Mouse (Mus musculus) common myeloid progenitor, adult 5-6 weeks (primary cell): ENCODE measurements around the gene Ttc28. TPM values are rescaled to one million over a fixed set of nuclear protein-coding genes. Genes with fewer than 3 reads are reported as not detected.

Source experiments
- ATAC-seq: replicated peaks from 2 replicates; pipeline ENCODE4 v1.8.0; 2016; ENCODE audit warnings: low read depth, mild to moderate bottlenecking, moderate TSS enrichment, inconsistent platforms; ENCODE audit not compliant: poor library complexity, severe bottlenecking
- total RNA-seq: library from RNA; stranded (forward); fragments of 200-1000, 187-1606 nt; gene quantifications from 2 replicates; pipeline ENCODE4 v1.2.3, GENCODE M21; 2017

Gene Ttc28
- total RNA-seq, 1 experiment from 2014 or later: 2.9 TPM

DNA sequence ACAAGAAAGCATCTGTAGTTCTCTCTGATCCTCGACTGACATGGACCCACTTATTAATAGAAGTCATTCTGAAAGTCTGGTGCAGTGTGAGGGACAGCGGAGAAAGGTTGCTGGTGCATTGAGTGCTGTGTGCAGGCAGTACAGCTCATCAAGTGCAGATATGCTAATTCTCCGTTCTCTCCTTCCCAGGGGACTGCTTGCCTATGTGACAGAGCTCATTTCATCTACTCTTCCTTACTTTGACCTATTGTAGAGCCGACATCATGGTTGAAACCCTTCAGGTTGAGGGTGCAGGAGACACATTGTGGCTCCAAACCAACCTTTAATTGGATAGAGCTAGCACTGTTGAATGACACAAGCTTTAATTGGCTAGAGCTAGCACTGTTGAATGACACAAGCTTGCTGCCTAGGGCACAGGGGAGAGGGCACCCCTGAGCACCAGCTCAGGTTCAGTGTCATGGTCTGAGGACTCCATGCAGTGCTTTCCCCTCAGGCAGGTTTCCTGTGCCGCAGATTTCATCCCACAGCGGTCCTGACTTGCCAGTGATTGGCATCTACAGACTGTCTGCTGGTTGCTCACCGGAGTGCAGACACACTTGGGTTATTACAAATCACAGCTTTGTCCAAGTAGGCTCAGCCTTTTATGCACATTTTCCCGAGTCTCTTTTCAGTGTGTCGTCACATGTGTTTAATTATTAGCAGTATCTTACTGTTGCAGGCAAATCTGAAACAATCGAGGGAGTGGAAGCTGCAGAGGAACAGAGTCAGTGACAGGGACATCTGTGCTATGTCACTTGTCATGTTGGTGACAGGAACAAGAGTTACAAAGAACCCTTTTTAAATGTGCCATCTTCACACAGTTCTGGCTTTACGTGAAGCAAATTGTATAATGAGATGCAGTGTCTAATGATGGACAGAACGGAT, 69.1 kb downstream of the Ttc28 start:
- ATAC-seq: no peak

DNA sequence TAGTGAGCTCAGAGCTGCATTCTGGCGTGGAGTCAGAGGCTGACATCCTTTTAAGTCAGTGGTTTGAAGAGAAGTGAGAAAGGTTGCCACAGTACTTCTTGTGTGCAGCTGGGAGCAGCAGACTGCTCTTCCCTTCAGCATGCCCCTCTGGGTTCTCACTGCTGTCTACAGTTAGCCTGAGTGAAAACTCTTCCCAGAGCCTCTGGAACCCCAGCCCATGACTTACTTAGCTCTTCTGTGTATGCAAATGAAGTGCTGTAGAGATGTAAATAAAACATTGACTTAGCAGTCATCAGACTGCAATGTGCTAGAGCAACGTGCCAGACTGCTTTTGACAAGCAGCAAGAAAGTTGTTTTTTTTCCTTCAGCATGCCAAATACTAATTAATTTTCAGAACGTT, 70.2 kb downstream of the Ttc28 start:
- ATAC-seq: no peak

DNA sequence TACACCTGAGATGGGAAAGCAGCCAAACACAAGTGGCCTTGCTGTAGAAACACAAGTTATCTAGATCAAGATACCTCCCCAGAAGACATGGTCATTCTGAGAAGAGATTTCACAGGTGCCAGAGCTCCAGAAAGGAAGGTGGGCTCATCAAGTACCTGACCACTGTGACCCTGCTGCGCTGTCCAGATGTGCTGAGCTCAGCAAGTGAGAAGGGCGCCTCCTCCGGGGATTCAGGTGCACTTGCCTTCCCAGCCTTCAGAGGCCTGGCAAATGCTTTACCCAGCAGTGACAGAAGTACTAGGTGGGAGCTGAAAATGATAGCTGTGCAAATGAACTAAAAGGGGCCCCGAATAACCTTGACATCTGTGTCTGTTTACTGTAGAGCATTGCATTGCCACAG, 78.6 kb downstream of the Ttc28 start:
- ATAC-seq: no peak

DNA sequence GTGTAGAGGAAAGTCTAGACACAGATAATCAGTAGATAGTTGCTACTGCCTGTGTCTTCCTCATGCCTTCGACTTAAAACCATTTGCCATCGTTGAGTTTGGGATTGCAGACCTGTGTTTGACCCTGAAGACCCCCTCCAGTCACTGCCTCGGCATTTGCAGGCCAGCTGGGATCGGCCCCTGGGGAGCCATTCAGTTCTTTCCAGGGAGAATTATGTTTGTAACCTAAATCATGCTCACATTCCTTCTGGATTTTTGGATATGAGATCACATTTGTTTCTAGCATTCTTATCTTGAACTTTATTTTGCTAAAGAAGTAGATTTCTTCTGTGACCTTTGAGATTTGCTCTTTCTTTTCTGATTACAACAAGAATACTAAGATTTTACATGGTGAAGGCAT, 80.5 kb downstream of the Ttc28 start:
- ATAC-seq: no peak

DNA sequence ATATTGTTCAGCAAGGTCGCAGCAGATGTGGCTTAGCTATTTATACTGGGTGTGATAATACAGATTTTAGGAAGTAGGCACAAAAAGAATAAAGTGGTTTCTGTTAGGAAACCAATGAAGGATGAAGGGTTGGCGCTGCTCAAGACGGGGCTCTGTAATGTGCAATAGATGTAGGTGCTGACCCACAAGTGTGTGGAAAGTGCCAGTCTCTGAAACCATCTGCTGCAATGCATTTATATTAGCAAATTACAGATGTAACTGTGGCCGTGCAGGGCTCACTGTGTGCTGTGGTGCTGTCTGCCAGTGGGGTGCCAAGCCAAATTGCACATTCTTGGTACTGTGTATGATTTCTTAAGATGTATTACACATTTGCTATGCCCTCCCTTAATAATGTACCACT, 81.3 kb downstream of the Ttc28 start:
- ATAC-seq: no peak

DNA sequence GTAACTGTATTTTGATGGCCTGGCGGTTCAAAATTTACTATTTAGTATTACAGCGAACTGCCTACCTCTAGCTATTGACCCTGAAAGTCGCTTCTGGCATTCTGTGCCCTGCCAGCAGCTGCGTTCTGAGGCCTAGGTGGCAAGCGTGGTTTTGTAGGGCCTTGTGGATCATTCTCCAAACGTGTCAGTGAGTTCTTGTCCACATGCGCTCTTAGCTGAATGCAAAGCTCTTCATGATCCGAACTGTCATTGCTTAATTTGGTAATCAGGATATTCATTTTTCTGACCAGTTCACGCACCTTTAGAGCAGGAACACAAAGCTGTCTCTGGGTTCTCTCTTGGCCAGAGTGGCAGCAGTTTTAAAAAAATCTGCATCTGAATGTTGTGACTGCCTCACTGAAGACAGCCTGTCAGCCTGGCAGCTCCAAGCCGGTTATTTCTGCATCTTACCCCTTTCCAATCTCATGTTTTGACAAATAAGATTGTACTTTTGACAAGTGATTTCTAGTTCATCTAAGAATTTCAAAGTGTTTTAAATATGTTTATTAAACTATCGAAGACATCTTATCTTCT, 88.0 kb downstream of the Ttc28 start:
- ATAC-seq: no peak

DNA sequence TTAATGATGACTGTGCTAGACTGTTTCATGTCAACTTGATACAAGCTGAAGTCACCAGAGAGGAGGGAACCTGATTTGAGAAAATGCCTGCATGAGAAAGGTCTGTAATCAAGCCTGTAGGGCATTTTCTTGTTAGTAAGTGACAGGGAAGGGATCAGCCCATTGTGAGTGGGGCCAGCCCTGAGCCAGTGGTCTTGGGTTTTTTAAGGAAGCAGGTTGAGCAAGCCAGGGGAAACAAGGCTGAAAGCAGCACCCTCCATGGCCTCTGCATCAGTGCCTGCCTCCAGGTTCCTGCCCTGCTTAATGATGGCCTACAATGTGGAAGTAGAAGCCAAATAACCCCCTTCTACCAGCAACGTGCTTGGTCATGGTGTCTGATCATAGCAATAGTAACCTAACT, 89.0 kb downstream of the Ttc28 start:
- ATAC-seq: no peak

DNA sequence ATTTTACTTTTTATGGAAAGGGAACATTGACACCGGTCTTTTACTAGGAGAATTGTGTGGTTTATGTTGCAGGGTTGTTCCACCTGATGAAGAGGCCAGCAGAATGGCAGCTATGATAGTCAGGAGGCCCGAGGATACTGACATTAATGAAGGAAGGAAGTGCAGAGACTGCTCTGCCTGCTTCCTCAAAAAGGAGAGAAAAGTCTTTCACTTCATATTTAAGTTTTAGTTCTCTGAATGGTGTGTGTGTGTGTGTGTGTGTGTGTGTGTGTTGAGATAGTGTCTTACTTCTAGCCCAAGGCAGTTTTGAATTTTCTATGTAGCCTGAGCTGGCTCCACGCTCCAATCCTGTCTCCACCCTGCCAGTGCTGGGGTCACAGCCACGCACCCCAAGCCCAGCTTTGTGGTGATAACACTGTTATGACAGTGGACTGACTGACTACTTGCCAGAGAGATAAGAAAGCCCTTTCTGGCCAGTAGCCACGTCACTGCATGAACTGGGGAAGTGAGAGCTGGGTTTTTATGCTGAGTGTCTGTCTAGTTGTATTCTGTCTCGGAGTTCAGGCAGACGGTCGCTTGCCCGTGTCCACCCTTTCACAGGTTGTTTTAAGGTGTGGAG, 90.7 kb downstream of the Ttc28 start:
- peak; percentile 88 for ATAC-seq

DNA sequence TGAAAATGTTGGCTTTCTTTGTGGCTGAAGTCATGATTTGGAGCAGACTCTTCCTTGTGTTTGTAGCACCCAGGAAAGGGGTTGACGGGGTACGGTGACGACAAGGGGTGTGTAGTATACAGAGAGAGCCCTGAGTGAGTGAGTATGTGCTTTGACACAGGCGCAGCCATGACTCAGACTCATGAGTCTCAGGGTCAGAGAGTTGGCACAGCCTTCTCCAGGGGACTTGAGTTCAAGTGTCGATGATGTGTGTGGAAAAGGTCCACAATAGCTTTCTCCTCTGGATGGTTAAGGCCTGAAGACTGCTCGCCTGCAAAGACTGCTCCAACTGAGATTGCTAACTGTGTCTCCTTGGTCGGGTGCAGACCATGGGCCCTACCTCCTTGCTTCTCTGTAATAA, 97.1 kb downstream of the Ttc28 start:
- ATAC-seq: no peak

DNA sequence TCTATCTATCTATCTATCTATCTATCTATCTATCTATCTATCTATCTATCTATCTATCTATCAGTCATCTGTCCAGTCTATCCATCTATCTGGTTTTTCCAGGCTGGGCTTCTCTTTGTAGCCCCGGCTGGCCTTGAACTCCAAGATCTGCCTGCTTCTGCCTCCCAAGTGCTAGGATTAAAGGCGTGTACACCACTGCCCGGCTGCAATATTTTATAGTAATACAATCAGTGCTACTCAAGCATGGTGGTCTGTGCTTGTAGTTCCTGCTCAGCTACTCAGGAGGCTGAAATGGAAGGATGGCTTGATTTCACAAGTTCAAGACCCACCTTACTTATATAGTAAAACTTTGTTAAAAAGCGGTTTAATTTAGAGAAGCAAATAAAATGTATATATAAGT, 98.2 kb downstream of the Ttc28 start:
- no peak for ATAC-seq

DNA sequence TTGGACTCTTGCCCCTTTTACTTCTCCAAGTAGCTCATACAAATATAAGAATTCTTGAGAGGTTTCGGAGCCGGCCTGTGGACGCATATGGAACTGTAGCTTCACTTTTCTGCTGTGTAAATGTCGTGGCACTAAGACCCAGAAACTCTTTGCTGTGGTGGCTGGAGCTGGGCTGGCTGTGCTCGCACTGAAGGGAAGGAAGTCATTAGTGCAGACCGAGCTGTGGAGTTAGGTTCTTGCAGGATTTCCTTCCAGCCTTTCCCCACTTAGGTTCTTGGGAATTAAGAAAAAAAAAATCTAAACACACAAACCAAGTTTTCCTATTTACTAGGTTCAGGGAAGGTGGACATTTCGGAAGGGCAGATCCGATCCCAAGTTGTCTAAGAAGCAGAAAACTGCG, 98.9 kb downstream of the Ttc28 start:
- ATAC-seq: peak; percentile 89

DNA sequence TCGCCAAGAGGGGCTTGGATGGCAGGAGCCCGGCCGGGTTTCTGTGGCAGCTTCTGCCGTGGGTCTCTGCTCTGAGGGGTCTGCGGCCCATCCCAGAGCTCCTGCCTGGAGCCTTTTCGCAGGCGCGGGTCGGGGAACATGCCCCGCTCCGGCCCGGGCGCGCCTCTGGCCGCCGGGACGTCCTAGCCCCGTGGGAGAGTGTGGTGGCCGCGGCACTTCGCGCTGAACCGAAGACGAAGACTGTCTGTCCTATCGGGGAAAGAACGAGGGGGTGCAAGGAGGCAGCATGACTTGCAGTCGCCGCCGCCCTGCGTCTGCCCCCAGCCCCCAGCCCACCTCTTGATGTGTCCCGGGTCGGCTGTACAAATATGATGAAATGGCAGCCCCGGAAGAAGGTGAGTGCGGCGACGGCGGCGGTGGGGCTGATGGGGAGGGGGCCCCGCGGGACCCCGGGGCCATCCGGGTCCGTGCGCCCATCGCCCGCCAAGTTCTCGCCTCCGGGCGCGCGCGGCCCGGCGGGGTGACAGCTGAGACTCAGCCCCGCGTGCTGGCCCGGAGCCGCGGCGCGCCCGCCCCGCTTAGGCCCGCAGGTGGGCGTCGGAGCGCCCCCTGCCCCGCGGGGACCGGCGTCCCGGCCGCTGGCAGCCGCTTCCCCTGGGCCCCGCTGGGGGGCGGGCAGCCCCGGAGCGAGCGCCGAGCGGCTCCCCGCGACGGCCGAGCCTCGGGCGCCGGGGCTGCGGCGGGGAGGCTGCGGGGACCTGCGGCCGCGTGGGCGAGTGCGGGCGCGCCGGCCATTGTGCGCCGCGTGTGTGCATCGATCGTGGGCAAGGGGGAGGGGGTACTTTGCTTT, 99.6 kb downstream of the Ttc28 start:
- ATAC-seq: peak; percentile 45

DNA sequence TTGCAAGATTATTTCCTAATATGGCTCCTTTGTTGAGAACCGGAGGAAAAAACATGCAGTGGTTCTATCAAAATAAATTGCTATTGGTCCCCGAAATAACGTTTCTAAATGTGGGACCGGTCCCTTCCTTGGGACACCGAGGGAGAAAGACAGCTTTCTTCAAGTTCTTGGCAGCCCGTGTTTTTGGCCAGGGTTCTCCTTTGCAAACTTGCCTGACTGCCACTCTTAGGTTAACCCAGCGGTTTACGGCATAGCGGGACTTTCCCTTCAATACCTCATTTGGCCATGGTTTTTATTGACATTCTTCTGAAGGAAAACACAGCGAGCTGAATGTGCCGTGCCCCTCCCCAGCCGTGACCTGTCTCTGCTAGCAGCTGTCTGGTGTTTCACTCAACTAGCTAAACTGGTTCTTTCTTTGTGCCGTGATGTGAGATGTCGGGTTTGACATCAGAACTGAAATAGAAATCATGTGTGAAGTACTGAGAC, 100.3 kb downstream of the Ttc28 start:
- ATAC-seq: peak; percentile 36; the same call in 1 of the 2 replicates

DNA sequence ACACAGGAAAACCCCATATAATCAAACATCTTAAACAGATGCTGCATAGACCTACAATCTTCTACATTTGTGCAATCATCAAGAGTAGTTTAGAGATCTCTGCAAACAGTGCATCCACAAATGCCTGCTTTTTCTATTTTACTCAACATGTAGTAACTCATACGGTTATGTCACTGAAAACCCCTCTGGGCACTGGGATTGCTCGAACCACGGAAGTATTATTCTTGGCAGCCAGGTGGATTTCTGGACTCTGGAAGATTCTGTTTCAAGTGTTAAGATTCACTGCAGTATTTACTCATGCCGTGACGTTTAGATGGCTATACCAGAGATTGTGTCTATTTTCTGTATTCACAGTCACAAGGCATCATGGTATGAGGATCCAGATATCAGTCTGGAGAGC, 101.0 kb downstream of the Ttc28 start:
- no peak for ATAC-seq

DNA sequence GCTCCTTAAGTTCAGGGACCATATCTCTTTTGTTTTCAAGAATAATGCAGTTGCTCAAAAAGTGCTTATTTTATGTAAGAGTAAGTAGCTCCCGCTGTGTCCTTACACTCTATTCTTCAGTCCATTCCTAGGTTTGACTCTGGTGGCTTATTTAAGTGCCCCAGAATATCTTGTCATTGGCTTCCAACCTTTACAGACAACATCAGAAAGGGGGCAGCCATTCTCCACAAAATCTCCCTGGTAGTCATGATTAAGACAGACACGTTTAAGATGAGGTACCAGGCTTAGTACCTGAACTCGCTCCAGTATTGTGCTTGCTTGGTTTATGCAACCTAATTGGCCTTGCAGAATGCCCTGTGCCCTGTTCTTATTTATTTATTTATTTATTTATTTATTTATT, 102.8 kb downstream of the Ttc28 start:
- ATAC-seq: no peak

DNA sequence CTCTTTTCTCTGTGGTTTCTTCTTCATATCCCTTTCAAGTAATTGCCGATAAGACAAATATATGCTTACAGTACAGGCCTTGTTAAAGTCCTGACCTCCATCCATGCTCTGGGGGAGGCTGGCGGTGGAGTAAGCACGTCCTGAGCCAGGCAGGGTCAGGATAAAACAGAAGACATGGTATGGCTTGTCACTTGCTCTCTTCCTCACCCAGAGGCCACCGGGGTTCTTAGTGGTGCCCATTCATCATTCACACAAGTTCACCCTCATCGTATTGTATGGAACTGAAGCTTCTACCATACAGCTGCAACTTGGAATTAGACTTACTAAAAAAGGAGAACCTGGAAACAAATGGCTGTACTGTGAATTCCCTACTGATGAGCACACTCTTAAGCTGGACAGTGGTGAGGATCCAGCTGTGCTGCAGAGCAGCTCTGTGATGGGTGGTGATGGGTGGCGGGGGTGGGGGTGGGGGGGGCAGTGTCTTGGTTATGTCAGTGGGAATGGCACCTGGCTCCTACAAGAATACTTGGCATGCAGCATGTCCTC, 104.6 kb downstream of the Ttc28 start:
- no peak for ATAC-seq

DNA sequence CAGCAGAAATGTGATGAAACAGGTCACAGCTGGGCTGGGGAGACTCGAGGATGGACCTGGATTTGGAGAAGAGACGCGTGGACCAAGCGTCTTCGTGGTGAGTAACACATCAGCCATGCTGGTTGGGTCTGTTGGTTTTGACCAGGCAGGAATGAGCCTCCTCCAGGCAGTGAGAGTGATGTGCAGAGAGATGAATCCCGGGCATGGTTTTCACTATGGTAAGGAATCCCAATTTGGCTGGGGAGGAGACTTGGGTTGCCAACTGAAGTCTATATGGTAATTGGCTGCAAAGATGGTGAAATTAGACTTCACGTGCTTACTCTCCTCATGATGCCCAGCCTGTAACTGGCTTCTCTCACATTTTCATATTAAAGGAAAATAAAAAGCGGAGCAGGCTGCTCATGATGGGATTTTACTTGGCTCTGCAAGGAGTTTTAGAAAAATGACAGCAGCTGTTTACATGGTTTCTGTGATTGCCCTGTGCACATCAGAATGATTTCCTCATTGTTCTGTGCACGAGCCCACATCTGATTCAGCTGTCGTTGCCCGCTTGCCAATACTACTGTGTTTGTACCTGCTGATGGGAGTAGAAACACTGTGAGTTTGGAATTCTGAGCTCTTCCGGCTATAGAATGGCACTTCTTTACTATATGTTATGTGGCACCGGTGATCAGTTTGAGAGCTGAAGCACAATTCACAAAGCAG, 117.4 kb downstream of the Ttc28 start:
- ATAC-seq: no peak

DNA sequence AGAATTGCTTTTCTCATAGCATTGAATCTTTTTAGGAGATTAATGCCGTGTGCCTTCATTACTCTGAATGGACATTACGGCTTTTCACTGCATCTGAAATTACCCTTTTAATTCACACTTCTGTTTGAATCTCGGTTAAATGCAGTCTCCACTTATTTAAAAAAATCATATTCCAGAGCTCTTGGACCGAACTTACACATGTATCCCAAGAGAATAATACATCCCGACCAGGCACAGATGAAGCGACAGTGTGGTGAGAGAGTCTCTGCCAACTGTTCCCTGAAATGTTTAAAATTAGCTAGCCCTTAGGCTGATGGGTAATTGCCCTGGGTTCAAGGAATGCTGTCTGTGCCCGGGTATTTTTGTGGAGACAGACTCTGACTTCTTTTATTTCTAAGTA, 118.1 kb downstream of the Ttc28 start:
- ATAC-seq: no peak

DNA sequence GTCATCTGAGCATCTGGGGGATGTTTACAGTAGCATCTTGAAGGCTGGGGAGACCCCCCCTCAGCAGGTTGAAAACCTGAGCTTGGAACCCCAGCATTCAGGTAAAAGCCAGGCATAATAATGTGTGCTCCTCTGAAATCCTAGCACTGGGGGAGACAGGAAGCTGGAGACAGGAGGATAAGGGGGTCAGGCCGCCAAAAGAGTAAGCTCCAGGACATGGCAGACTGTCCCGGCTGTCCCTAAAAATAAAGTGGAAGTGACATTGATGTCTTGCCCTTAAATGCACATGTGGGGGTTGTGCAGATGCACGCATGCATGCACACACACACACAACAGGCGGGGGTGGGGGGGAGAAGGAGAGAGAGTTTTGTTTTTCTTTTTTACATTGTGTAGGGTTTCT, 118.7 kb downstream of the Ttc28 start:
- ATAC-seq: no peak
